In genomic region chr1:64107526-64107925, GRCm38 (mm10) we compare ENCODE assay signal across 26 mouse cellular contexts. TPM values are rescaled to one million over a fixed set of nuclear protein-coding genes. Genes with fewer than 3 reads are reported as not detected.
DNase-seq lines count a peak whose midpoint lies in the region; ATAC-seq and TF ChIP-seq lines count a peak whose summit lies in the region.
"Had no signal": no experiment of that assay in that cellular context is flagged by ENCODE, and none has a peak within 500 bp of the region (broad histone marks: within the 10 kb centered on the region; RNA-seq: fewer than 3 reads in every experiment).

No protein-coding gene starts in this region.

- no peak overlapping the region for H3K27ac ChIP-seq in heart, embryonic 12.5 days (ENCODE audit: poor library complexity, severe bottlenecking)
- H3K27ac ChIP-seq in heart, embryonic 15.5 days = peak overlapping the region; percentile 40
- H3K27ac ChIP-seq in kidney, adult 2 months (ENCODE audit: insufficient read depth, low read depth, low read length) = no peak overlapping the region
- H3K27ac ChIP-seq: embryonic facial prominence, embryonic 13.5 days; forebrain, embryonic 10.5 days; forebrain, embryonic 15.5 days; hindbrain, embryonic 14.5 days; layer of hippocampus, adult 2 months; left cerebral cortex, adult 2 months; limb, embryonic 15.5 days; liver, embryonic 13.5 days; macrophage; midbrain, embryonic 13.5 days; neural tube, embryonic 13.5 days had no signal

- no peak overlapping the region for H3K4me3 ChIP-seq in heart, embryonic 12.5 days
- no peak overlapping the region for H3K4me3 ChIP-seq in heart, embryonic 15.5 days
- H3K4me3 ChIP-seq in kidney, adult 2 months (ENCODE audit: insufficient read depth, low read depth, low read length) = no peak overlapping the region
- H3K4me3 ChIP-seq: embryonic facial prominence, embryonic 13.5 days; forebrain, embryonic 10.5 days; forebrain, embryonic 15.5 days; layer of hippocampus, adult 2 months; left cerebral cortex, adult 2 months; limb, embryonic 15.5 days; liver, embryonic 13.5 days; midbrain, embryonic 13.5 days; neural tube, embryonic 13.5 days had no signal

- H3K9ac ChIP-seq in heart, embryonic 12.5 days = no peak overlapping the region
- H3K9ac ChIP-seq in heart, embryonic 15.5 days = no peak overlapping the region
- H3K9ac ChIP-seq: embryonic facial prominence, embryonic 13.5 days; forebrain, embryonic 15.5 days; hindbrain, embryonic 14.5 days; limb, embryonic 15.5 days; liver, embryonic 13.5 days; midbrain, embryonic 13.5 days; neural tube, embryonic 13.5 days had no signal

- H3K9me3 ChIP-seq in heart, embryonic 12.5 days (replicated peaks) = no peaks in the 10 kb centered on the region
- H3K9me3 ChIP-seq in heart, embryonic 15.5 days (replicated peaks) = no peaks in the 10 kb centered on the region
- H3K9me3 ChIP-seq: embryonic facial prominence, embryonic 13.5 days; forebrain, embryonic 10.5 days; forebrain, embryonic 15.5 days; limb, embryonic 15.5 days; liver, embryonic 13.5 days; midbrain, embryonic 13.5 days; neural tube, embryonic 13.5 days had no signal

- H3K4me2 ChIP-seq in heart, embryonic 12.5 days = no peak overlapping the region
- H3K4me2 ChIP-seq in heart, embryonic 15.5 days = no peak overlapping the region
- H3K4me2 ChIP-seq: embryonic facial prominence, embryonic 13.5 days; forebrain, embryonic 15.5 days; hindbrain, embryonic 14.5 days; limb, embryonic 15.5 days; liver, embryonic 13.5 days; midbrain, embryonic 13.5 days; neural tube, embryonic 13.5 days had no signal

- no peak for TF ChIP-seq POLR2A in kidney, adult 2 months (IDR thresholded peaks at IDR 0.05; ENCODE audit: low read depth, low read length)

- peaks cover 35% of the 10 kb centered on the region for H3K4me1 ChIP-seq in heart, embryonic 12.5 days (replicated peaks)
- H3K4me1 ChIP-seq in heart, embryonic 15.5 days (replicated peaks) = peaks cover 25% of the 10 kb centered on the region
- peaks cover 10% of the 10 kb centered on the region for H3K4me1 ChIP-seq in kidney, adult 2 months (ENCODE audit: control insufficient read depth, insufficient read depth, low read length)

- H3K36me3 ChIP-seq in heart, embryonic 12.5 days = peaks cover 19% of the 10 kb centered on the region
- peaks cover 6% of the 10 kb centered on the region; the same call in 1 of the 2 replicates for H3K36me3 ChIP-seq in heart, embryonic 15.5 days
- H3K36me3 ChIP-seq in kidney, adult 2 months (ENCODE audit: control insufficient read depth, insufficient read depth, low read length) = no peaks in the 10 kb centered on the region; the same call in 1 of the 2 replicates
- H3K36me3 ChIP-seq: forebrain, embryonic 15.5 days; liver, embryonic 13.5 days had no signal

- TF ChIP-seq CTCF in kidney, adult 2 months (conservative IDR thresholded peaks at IDR 0.05; ENCODE audit: insufficient read depth, insufficient read length, low read depth, low read length) = no peak

- H3K27me3 ChIP-seq in heart, embryonic 12.5 days (replicated peaks) = no peaks in the 10 kb centered on the region
- H3K27me3 ChIP-seq in heart, embryonic 15.5 days = no peaks in the 10 kb centered on the region
- H3K27me3 ChIP-seq in kidney, adult 2 months (replicated peaks; ENCODE audit: control insufficient read depth, insufficient read depth, low read length) = no peaks in the 10 kb centered on the region
- H3K27me3 ChIP-seq: embryonic facial prominence, embryonic 13.5 days; forebrain, embryonic 15.5 days; limb, embryonic 15.5 days; liver, embryonic 13.5 days; midbrain, embryonic 13.5 days; neural tube, embryonic 13.5 days; Patski had no signal

- peak; percentile 89 for DNase-seq in heart, adult 11 months
- no peak for DNase-seq in heart, postnatal 36 days
- peak; percentile 49 to 59 for DNase-seq in kidney, postnatal 4 days
- DNase-seq in kidney, adult 2 months = no peak
- peak; percentile 47 for DNase-seq in heart, postnatal 4 days
- DNase-seq: adrenal gland, postnatal 10 days; cerebellum, adult 11 months; cerebellum, adult 9-10 months; kidney, postnatal 14 days; liver, embryonic 13.5 days; lung, adult 18-20 months had no signal

- no peak for ATAC-seq in heart, embryonic 12.5 days (ENCODE audit: insufficient number of reproducible peaks, low FRiP score)
- ATAC-seq in heart, embryonic 15.5 days (replicated peaks; ENCODE audit: insufficient number of reproducible peaks, insufficient read depth, low FRiP score, low read depth) = no peak
- ATAC-seq: forebrain, embryonic 15.5 days; intestine, postnatal 0 days; lung, postnatal 0 days; midbrain, embryonic 13.5 days; Patski had no signal

- intact Hi-C loops in heart, postnatal 36 days (cut with DNase I) = no loop called here

- 64% methylated on average over 7 of the region's 7 CpGs for WGBS in heart, embryonic 12.5 days
- WGBS in heart, embryonic 15.5 days = 60% methylated on average over 7 of the region's 7 CpGs
- 69% methylated on average over 7 of the region's 7 CpGs for WGBS in kidney, adult 2 months

RNA-seq across cellular contexts. Expression of gene Klf7, which starts 14.6 kb away (rescaled TPM):
- polyA plus RNA-seq in heart, embryonic 12.5 days (2016; fragmentation: Nextera tagmentation; extraction: Ambion mirVana) = 13.5 and 15.0 TPM in 2 replicates
- polyA plus RNA-seq in heart, embryonic 15.5 days (2015; fragmentation: Nextera tagmentation; extraction: Ambion mirVana) = 18.9 and 19.5 TPM in 2 replicates
- 10 to 100 TPM; 16.3 to 17.0 TPM for total RNA-seq in heart, postnatal 36 days (2021)
- 6.9 and 7.2 TPM in 2 replicates for polyA plus RNA-seq in kidney, adult 2 months (2012; rRNA removed)
- 10 to 100 TPM; 29.4 to 29.6 TPM for total RNA-seq in heart, postnatal 4 days (2021)

Comparison
In these comparisons a context has a peak if more than half of its experiments do, and no peak if none do; other contexts are left out.
1. DNase-seq: peak in heart, adult 11 months (single experiment), kidney, postnatal 4 days (2 of 2) and heart, postnatal 4 days (single experiment); none in heart, postnatal 36 days (0 of 2) and kidney, adult 2 months (single experiment).